Mouse (Mus musculus) CH12.LX (cell line): ENCODE measurements around the gene Gpatch3. TPM values are rescaled to one million over a fixed set of nuclear protein-coding genes. Genes with fewer than 3 reads are reported as not detected.

Experiments used
- DNase-seq: peaks from one replicate; pipeline ENCODE4 v3.0.0-alpha.2; 2013; ENCODE audit errors: extremely low read depth
- H3K27ac ChIP-seq: 2 replicates; pipeline ENCODE4 v1.5.1; 2012; ENCODE audit warnings: low read depth, mild to moderate bottlenecking, control low read depth, moderate library complexity; ENCODE audit not compliant: insufficient read depth
- H3K27me3 ChIP-seq: replicated peaks from 2 replicates; pipeline ENCODE3; 2012; ENCODE audit warnings: inconsistent platforms
- H3K36me3 ChIP-seq, 2 experiments: replicated peaks in 1 of 2; 2 replicates each; pipeline versions ENCODE3 to v1.6.1; 2012; ENCODE audit warnings: inconsistent platforms in 1 of 2, low read length in 1 of 2, mild to moderate bottlenecking in 1 of 2, mixed read lengths in 1 of 2, moderate library complexity in 1 of 2; ENCODE audit not compliant: control insufficient read depth in 1 of 2, insufficient read depth in 1 of 2
- H3K4me1 ChIP-seq, 2 experiments: 2 replicates each; pipeline ENCODE4 v1.6.1; 2012; ENCODE audit warnings: inconsistent platforms in 1 of 2, moderate library complexity in 1 of 2; ENCODE audit not compliant: insufficient read depth in 2 of 2, control insufficient read depth in 1 of 2
- H3K4me2 ChIP-seq: 2 replicates; pipeline ENCODE4 v1.6.1; 2012; ENCODE audit warnings: low read depth, mild to moderate bottlenecking, control low read depth; ENCODE audit not compliant: poor library complexity, insufficient read depth, severe bottlenecking
- H3K4me3 ChIP-seq, 3 experiments: fragments of 150-350 bp in 1 of 3; sonication (generic) in 1 of 3; replicated peaks in 1 of 3; 2 replicates each; pipeline versions ENCODE3 to v1.5.1; 2011 to 2012; ENCODE audit warnings: low read depth in 2 of 3, low read length in 2 of 3, mild to moderate bottlenecking in 2 of 3, moderate library complexity in 2 of 3, control low read depth in 1 of 3, improper control_type of control experiment in 1 of 3, inconsistent platforms in 1 of 3, mixed read lengths in 1 of 3; ENCODE audit not compliant: poor library complexity in 1 of 3
- H3K79me2 ChIP-seq: replicated peaks from 2 replicates; pipeline ENCODE4 v1.6.1; 2012; ENCODE audit warnings: mild to moderate bottlenecking, moderate library complexity; ENCODE audit not compliant: control insufficient read depth, poor library complexity, insufficient read depth, severe bottlenecking; ENCODE audit errors: extremely low read depth
- H3K9ac ChIP-seq: 2 replicates; pipeline ENCODE4 v1.6.1; 2012; ENCODE audit warnings: low read depth, mild to moderate bottlenecking, control low read depth, moderate library complexity; ENCODE audit not compliant: insufficient read depth
- H3K9me3 ChIP-seq: replicated peaks from 2 replicates; pipeline ENCODE3; 2012; ENCODE audit warnings: low read length, inconsistent platforms, mixed read lengths
- BHLHE40 ChIP-seq: IDR thresholded peaks from 2 replicates; pipeline ENCODE4 v1.6.1; 2011; ENCODE audit warnings: mild to moderate bottlenecking, low read depth, low read length, improper control_type of control experiment
- CHD1 ChIP-seq: IDR thresholded peaks from 2 replicates; pipeline ENCODE4 v1.6.1; 2012; ENCODE audit warnings: low read depth, low read length, improper control_type of control experiment, inconsistent platforms
- CTCF ChIP-seq, 2 experiments: IDR thresholded peaks in 1 of 2; conservative IDR thresholded peaks in 1 of 2; 2 replicates each; pipeline ENCODE4 v1.5.1; 2011 to 2012; ENCODE audit warnings: low read depth in 2 of 2, low read length in 2 of 2, improper control_type of control experiment in 1 of 2, inconsistent platforms in 1 of 2, mild to moderate bottlenecking in 1 of 2, moderate library complexity in 1 of 2
- E2F4 ChIP-seq: IDR thresholded peaks from 2 replicates; pipeline ENCODE4 v1.6.1; 2011; ENCODE audit warnings: low read depth, low read length, improper control_type of control experiment; ENCODE audit not compliant: insufficient replicate concordance
- EP300 ChIP-seq: IDR thresholded peaks from 2 replicates; pipeline ENCODE4 v1.6.1; 2011; ENCODE audit warnings: low read length, improper control_type of control experiment
- HCFC1 ChIP-seq: IDR thresholded peaks from 2 replicates; pipeline ENCODE4 v1.6.1; 2012; ENCODE audit warnings: low read depth, mild to moderate bottlenecking, inconsistent platforms, low read length, improper control_type of control experiment
- IRF4 ChIP-seq: IDR thresholded peaks from 2 replicates; pipeline ENCODE4 v1.6.1; 2014; ENCODE audit warnings: low read depth, mild to moderate bottlenecking, inconsistent platforms, low read length, improper control_type of control experiment
- JUN ChIP-seq: IDR thresholded peaks from 2 replicates; pipeline ENCODE4 v1.6.1; 2011; ENCODE audit warnings: low read depth, mild to moderate bottlenecking, low read length, improper control_type of control experiment, moderate library complexity; ENCODE audit not compliant: insufficient read depth
- JUND ChIP-seq: conservative IDR thresholded peaks from 2 replicates; pipeline ENCODE4 v1.6.1; 2011; ENCODE audit warnings: low read depth, low read length, improper control_type of control experiment
- MAX ChIP-seq: IDR thresholded peaks from 2 replicates; pipeline ENCODE4 v1.6.1; 2011; ENCODE audit warnings: low read length, improper control_type of control experiment
- MEF2A ChIP-seq: IDR thresholded peaks from 2 replicates; pipeline ENCODE4 v1.6.1; 2014; ENCODE audit warnings: low read depth, mild to moderate bottlenecking, inconsistent platforms, low read length, improper control_type of control experiment, borderline replicate concordance
- MXI1 ChIP-seq: IDR thresholded peaks from 2 replicates; pipeline ENCODE4 v1.6.1; 2011; ENCODE audit warnings: mild to moderate bottlenecking, low read depth, low read length, improper control_type of control experiment
- MYC ChIP-seq: IDR thresholded peaks from 2 replicates; pipeline ENCODE4 v1.6.1; 2011; ENCODE audit warnings: low read depth, mild to moderate bottlenecking, improper control_type of control experiment, low read length
- NELFE ChIP-seq: IDR thresholded peaks from 2 replicates; pipeline ENCODE4 v1.6.1; 2011; ENCODE audit warnings: low read depth, low read length, improper control_type of control experiment
- NRF1 ChIP-seq: IDR thresholded peaks from 2 replicates; pipeline ENCODE4 v1.6.1; 2014; ENCODE audit warnings: low read depth, mild to moderate bottlenecking, inconsistent platforms, low read length, improper control_type of control experiment, moderate library complexity
- PAX5 ChIP-seq: IDR thresholded peaks from 2 replicates; pipeline ENCODE4 v1.6.1; 2012; ENCODE audit warnings: low read length, inconsistent platforms, mixed read lengths
- POLR2AphosphoS2 ChIP-seq: IDR thresholded peaks from 2 replicates; pipeline ENCODE4 v1.6.1; 2011; ENCODE audit warnings: low read depth, low read length, improper control_type of control experiment
- TBP ChIP-seq: conservative IDR thresholded peaks from 2 replicates; pipeline ENCODE4 v1.6.1; 2011; ENCODE audit warnings: low read depth, low read length, improper control_type of control experiment
- TCF12 ChIP-seq: IDR thresholded peaks from 2 replicates; pipeline ENCODE4 v1.6.1; 2014; ENCODE audit warnings: low read depth, mild to moderate bottlenecking, inconsistent platforms, low read length, improper control_type of control experiment
- USF1 ChIP-seq: IDR thresholded peaks from 2 replicates; pipeline ENCODE4 v1.6.1; 2014; ENCODE audit warnings: low read depth, mild to moderate bottlenecking, inconsistent platforms, low read length, improper control_type of control experiment
- ZNF384 ChIP-seq: IDR thresholded peaks from 2 replicates; pipeline ENCODE4 v1.6.1; 2012; ENCODE audit warnings: low read depth, low read length, improper control_type of control experiment, inconsistent platforms
- dilution Hi-C: fragments of 300-500 bp; cut with MboI; formaldehyde crosslinking; loops from 2 replicates; pipeline ENCODE4 v1.14.3; 2020; ENCODE audit warnings: low sequenced_read_pairs; ENCODE audit not compliant: extremely low pct_unique_long_range_greater_than_20kb, extremely low pct_ligation_motif_present
- in situ Hi-C: fragments of 300-500 bp; cut with MboI; formaldehyde crosslinking; loops from 3 replicates; pipeline ENCODE4 v1.14.3; 2019; ENCODE audit warnings: low sequenced_read_pairs, low pct_ligation_motif_present, low pct_unique_long_range_greater_than_20kb, mixed read lengths
- polyA plus RNA-seq: library from polyadenylated mRNA; unstranded; fragments of >175 nt; gene quantifications from 2 replicates; pipeline ENCODE4 v1.2.1, GENCODE M21; 2012; ENCODE audit warnings: low read depth; ENCODE audit not compliant: insufficient read length
- total RNA-seq, 2 experiments: library from RNA; depleted of rRNA; stranded (reverse); fragments of 300-350 nt in 1 of 2; fragments of >200 nt in 1 of 2; gene quantifications; 2 replicates each; pipeline ENCODE4 v1.2.3; 2012 to 2014

The Gpatch3 gene
- total and polyA plus RNA-seq, 3 experiments, result 7.2 to 20.9 (median 10.8) TPM

- Histone ChIP-seq H3K4me3 (no peak overlapping the region), H3K4me1 (peaks cover 25 to 84% of the 10 kb centered on the region in 2 experiments), H3K4me2 (no peak overlapping the region), H3K79me2 (peaks cover 32% of the 10 kb centered on the region), H3K9me3 (no peaks in the 10 kb centered on the region), H3K27me3 (no peaks in the 10 kb centered on the region), H3K9ac (no peak overlapping the region), H3K27ac (no peak overlapping the region), H3K36me3 (peaks cover 18 to 61% of the 10 kb centered on the region in 2 experiments)
- in situ Hi-C loops (no loop called here), dilution Hi-C loops (no loop called here)
- no peak for DNase-seq
- no peak for TF ChIP-seq CHD1
Observed at GRCm38 (mm10) chr4:133626621-133627020, 52.1 kb downstream of the Gpatch3 start.

DNA sequence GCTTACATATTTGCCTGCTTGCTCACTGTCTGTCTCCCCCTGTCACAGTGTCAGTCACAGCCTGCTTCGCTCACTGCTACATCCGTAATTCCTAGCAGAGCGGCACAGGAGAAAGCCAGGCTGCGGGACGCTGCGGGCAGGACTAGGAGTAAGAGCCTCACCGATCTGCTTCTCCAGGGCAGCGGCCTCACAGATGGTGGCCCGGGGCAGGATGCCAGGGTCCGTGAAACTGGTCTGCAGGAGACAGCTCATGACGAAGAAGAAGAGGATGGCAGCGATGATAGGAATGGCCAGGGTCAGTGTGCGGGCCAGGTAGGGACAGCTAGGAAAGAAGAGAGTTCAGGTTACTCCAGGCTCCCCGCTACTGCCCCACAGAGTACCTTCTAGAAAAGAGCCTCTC, 52.5 kb downstream of the Gpatch3 start:
- no peak overlapping the region for H3K4me2 ChIP-seq
- peaks cover 18 to 61% of the 10 kb centered on the region in 2 experiments for H3K36me3 ChIP-seq
- H3K4me1 ChIP-seq, result peaks cover 22 to 80% of the 10 kb centered on the region in 2 experiments
- no peak for TF ChIP-seq ZNF384
- no peak for TF ChIP-seq IRF4
- no peak for TF ChIP-seq MAX
- TF ChIP-seq PAX5, result no peak
- no peak for TF ChIP-seq BHLHE40
- TF ChIP-seq NRF1, result no peak
- no peak for TF ChIP-seq E2F4
- no peak overlapping the region for H3K4me3 ChIP-seq
- in situ Hi-C loops, result no loop called here
- H3K27me3 ChIP-seq, result no peaks in the 10 kb centered on the region
- H3K9ac ChIP-seq, result no peak overlapping the region
- dilution Hi-C loops, result no loop called here
- peaks cover 36% of the 10 kb centered on the region for H3K79me2 ChIP-seq
- DNase-seq, result no peak
- no peaks in the 10 kb centered on the region for H3K9me3 ChIP-seq
- no peak overlapping the region for H3K27ac ChIP-seq

DNA sequence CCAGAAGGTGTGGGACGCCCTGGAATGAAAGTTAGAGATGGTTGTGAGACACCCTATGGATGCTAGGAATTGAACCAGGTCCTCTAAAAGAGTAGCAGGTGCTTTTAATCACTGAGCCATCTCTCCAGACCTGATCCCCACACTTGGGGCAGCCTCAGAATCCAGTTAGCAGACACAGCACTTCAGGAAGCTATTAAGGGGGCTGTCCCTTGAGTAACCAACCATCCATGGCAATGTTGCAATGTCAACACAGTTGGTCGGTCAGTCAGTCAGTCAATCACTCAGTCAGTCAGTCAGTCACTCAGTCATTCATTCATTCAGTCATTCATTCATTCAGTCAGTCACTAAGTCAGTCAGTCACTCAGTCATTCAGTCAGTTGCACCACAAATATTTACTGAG, 54.0 kb downstream of the Gpatch3 start:
- H3K79me2 ChIP-seq, result peaks cover 46% of the 10 kb centered on the region
- no peak overlapping the region for H3K4me3 ChIP-seq
- in situ Hi-C loops (no loop called here), dilution Hi-C loops (no loop called here)
- no peak overlapping the region for H3K9ac ChIP-seq
- no peak for DNase-seq
- peaks cover 18 to 61% of the 10 kb centered on the region in 2 experiments for H3K36me3 ChIP-seq
- TF ChIP-seq JUND, result no peak
- TF ChIP-seq E2F4, result no peak
- no peak for TF ChIP-seq BHLHE40
- TF ChIP-seq JUN, result no peak
- TF ChIP-seq HCFC1, result no peak
- no peak for TF ChIP-seq NELFE
- no peak for TF ChIP-seq MXI1
- TF ChIP-seq TBP, result no peak
- TF ChIP-seq CTCF (conservative IDR thresholded peaks at IDR 0.05 in 1 of 2, IDR thresholded peaks at IDR 0.05 in 1 of 2; ENCODE audit: low read depth in 2 of 2, low read length in 2 of 2), result no peak
- TF ChIP-seq IRF4, result no peak
- TF ChIP-seq NRF1, result no peak
- TF ChIP-seq MAX, result no peak
- no peak for TF ChIP-seq EP300
- no peak for TF ChIP-seq MEF2A
- TF ChIP-seq POLR2AphosphoS2, result no peak
- no peak for TF ChIP-seq MYC
- TF ChIP-seq CHD1, result no peak
- TF ChIP-seq USF1, result no peak
- TF ChIP-seq TCF12, result no peak
- H3K27ac ChIP-seq, result no peak overlapping the region
- no peaks in the 10 kb centered on the region for H3K27me3 ChIP-seq
- H3K4me2 ChIP-seq, result no peak overlapping the region
- H3K9me3 ChIP-seq, result no peaks in the 10 kb centered on the region
- peaks cover 22 to 73% of the 10 kb centered on the region in 2 experiments for H3K4me1 ChIP-seq
